Mouse (Mus musculus): ENCODE data around the gene Polr3gl. TPM values are rescaled to one million over a fixed set of nuclear protein-coding genes. Genes with fewer than 3 reads are reported as not detected.

Polr3gl gene
- total RNA-seq (2014; rRNA removed), result 5.7 and 8.2 TPM in 2 replicates
- 7.0 and 7.7 TPM in 2 replicates for polyA plus RNA-seq (2012; rRNA removed)

GRCm38 (mm10) chr3:96593790-96594560, at the start of gene Polr3gl:
Polr3gl (minus strand) TSS chr3:96594181.
- Histone ChIP-seq H3K4me1 (ENCODE audit: control insufficient read depth, insufficient read depth, low read length) (0 out of 2 replicates have a peak, but pooled peaks cover 1% of the 10 kb centered on the region), H3K79me2 (ENCODE audit: control insufficient read depth, insufficient read depth, low read length) (no peaks in the 10 kb centered on the region; the same call in 1 of the 2 replicates), H3K9ac (ENCODE audit: low read depth, low read length) (peak within 1 kb of the TSS; percentile 57), H3K36me3 (ENCODE audit: control insufficient read depth, insufficient read depth, low read length) (no peaks in the 10 kb centered on the region), H3K27ac (replicated peaks; ENCODE audit: insufficient read depth, low read depth, low read length) (peak within 1 kb of the TSS; percentile 89), H3K27me3 (ENCODE audit: control insufficient read depth, insufficient read depth, low read length) (no peaks in the 10 kb centered on the region; the same call in 1 of the 2 replicates), H3K4me3 (ENCODE audit: insufficient read depth, low read depth, low read length) (peak within 1 kb of the TSS; percentile 59)
- under 1% methylated on average over 38 of the region's 38 CpGs for WGBS
- TF ChIP-seq POLR2A (IDR thresholded peaks at IDR 0.05; ENCODE audit: extremely low read depth, insufficient read depth, low read length), result peak; percentile 58
- TF ChIP-seq CTCF (IDR thresholded peaks at IDR 0.05; ENCODE audit: low read depth, low read length), result peak; percentile 28; the same call in 1 of the 2 replicates
- DNase-seq (ENCODE audit: extremely low read depth, low read depth, low spot score), result peak; percentile 94

GRCm38 (mm10) chr3:96639219-96639618, 45.2 kb upstream of the Polr3gl start:
- no peak overlapping the region for H3K9ac ChIP-seq (ENCODE audit: low read depth, low read length)
- H3K36me3 ChIP-seq (ENCODE audit: control insufficient read depth, insufficient read depth, low read length), result peaks cover 15% of the 10 kb centered on the region; the same call in 1 of the 2 replicates
- H3K4me1 ChIP-seq (ENCODE audit: control insufficient read depth, insufficient read depth, low read length), result peaks cover 14% of the 10 kb centered on the region
- peak; percentile 59 for DNase-seq (ENCODE audit: extremely low read depth, low read depth, low spot score)
- WGBS, result 92% methylated on average over 1 of the region's 1 CpGs
- no peak overlapping the region for H3K27ac ChIP-seq (replicated peaks; ENCODE audit: insufficient read depth, low read depth, low read length)
- H3K79me2 ChIP-seq (ENCODE audit: control insufficient read depth, insufficient read depth, low read length), result peaks cover 4% of the 10 kb centered on the region; the same call in 1 of the 2 replicates
- TF ChIP-seq POLR2A (IDR thresholded peaks at IDR 0.05; ENCODE audit: extremely low read depth, insufficient read depth, low read length) (no peak), CTCF (IDR thresholded peaks at IDR 0.05; ENCODE audit: low read depth, low read length) (peak; percentile 69)
- H3K4me3 ChIP-seq (ENCODE audit: insufficient read depth, low read depth, low read length), result no peak overlapping the region
- H3K27me3 ChIP-seq (ENCODE audit: control insufficient read depth, insufficient read depth, low read length), result no peaks in the 10 kb centered on the region

GRCm38 (mm10) chr3:96636448-96636847, 42.5 kb upstream of the Polr3gl start:
- TF ChIP-seq POLR2A (IDR thresholded peaks at IDR 0.05; ENCODE audit: extremely low read depth, insufficient read depth, low read length) (no peak), CTCF (IDR thresholded peaks at IDR 0.05; ENCODE audit: low read depth, low read length) (no peak)

GRCm38 (mm10) chr3:96635906-96636305, 41.9 kb upstream of the Polr3gl start:
- Histone ChIP-seq H3K36me3 (ENCODE audit: control insufficient read depth, insufficient read depth, low read length) (peaks cover 20% of the 10 kb centered on the region; the same call in 1 of the 2 replicates), H3K27ac (replicated peaks; ENCODE audit: insufficient read depth, low read depth, low read length) (peak overlapping the region; percentile 50), H3K27me3 (ENCODE audit: control insufficient read depth, insufficient read depth, low read length) (no peaks in the 10 kb centered on the region), H3K79me2 (ENCODE audit: control insufficient read depth, insufficient read depth, low read length) (peaks cover 4% of the 10 kb centered on the region; the same call in 1 of the 2 replicates), H3K4me1 (ENCODE audit: control insufficient read depth, insufficient read depth, low read length) (peaks cover 14% of the 10 kb centered on the region), H3K9ac (ENCODE audit: low read depth, low read length) (peak overlapping the region; percentile 97), H3K4me3 (ENCODE audit: insufficient read depth, low read depth, low read length) (peak overlapping the region; percentile 96)
- TF ChIP-seq POLR2A (IDR thresholded peaks at IDR 0.05; ENCODE audit: extremely low read depth, insufficient read depth, low read length), result no peak
- TF ChIP-seq CTCF (IDR thresholded peaks at IDR 0.05; ENCODE audit: low read depth, low read length), result no peak
- 6% methylated on average over 15 of the region's 15 CpGs for WGBS
- no peak for DNase-seq (ENCODE audit: extremely low read depth, low read depth, low spot score)

More at GRCm38 (mm10) chr3:96636448-96636847, 42.5 kb upstream of the Polr3gl start:
- Histone ChIP-seq H3K27ac (replicated peaks; ENCODE audit: insufficient read depth, low read depth, low read length) (no peak overlapping the region), H3K4me3 (ENCODE audit: insufficient read depth, low read depth, low read length) (peak overlapping the region; percentile 0; the same call in 1 of the 2 replicates), H3K79me2 (ENCODE audit: control insufficient read depth, insufficient read depth, low read length) (peaks cover 4% of the 10 kb centered on the region; the same call in 1 of the 2 replicates), H3K27me3 (ENCODE audit: control insufficient read depth, insufficient read depth, low read length) (no peaks in the 10 kb centered on the region), H3K36me3 (ENCODE audit: control insufficient read depth, insufficient read depth, low read length) (peaks cover 18% of the 10 kb centered on the region; the same call in 1 of the 2 replicates), H3K4me1 (ENCODE audit: control insufficient read depth, insufficient read depth, low read length) (peaks cover 14% of the 10 kb centered on the region), H3K9ac (ENCODE audit: low read depth, low read length) (peak overlapping the region; percentile 97)
- 66% methylated on average over 11 of the region's 11 CpGs for whole genome bisulfite sequencing
- no peak for DNase-seq (ENCODE audit: extremely low read depth, low read depth, low spot score)

GRCm38 (mm10) chr3:96634928-96635879, 41.2 kb upstream of the Polr3gl start, which contains the start of the genes Pex11b and Gm42957:
Pex11b (plus strand) TSS chr3:96635376.
Gm42957 (plus strand) TSS chr3:96635474.
- Histone ChIP-seq H3K9ac (ENCODE audit: low read depth, low read length) (peak within 1 kb of the TSS; percentile 97), H3K79me2 (ENCODE audit: control insufficient read depth, insufficient read depth, low read length) (peaks cover 4% of the 10 kb centered on the region; the same call in 1 of the 2 replicates)
- WGBS, result 3% methylated on average over 60 of the region's 60 CpGs

More at GRCm38 (mm10) chr3:96634928-96635879, 41.2 kb upstream of the Polr3gl start, which contains the start of the genes Pex11b and Gm42957:
- Histone ChIP-seq H3K27ac (replicated peaks; ENCODE audit: insufficient read depth, low read depth, low read length) (peak within 1 kb of the TSS; percentile 92), H3K4me3 (ENCODE audit: insufficient read depth, low read depth, low read length) (peak within 1 kb of the TSS; percentile 96), H3K4me1 (ENCODE audit: control insufficient read depth, insufficient read depth, low read length) (peaks cover 14% of the 10 kb centered on the region), H3K36me3 (ENCODE audit: control insufficient read depth, insufficient read depth, low read length) (peaks cover 20% of the 10 kb centered on the region; the same call in 1 of the 2 replicates), H3K27me3 (ENCODE audit: control insufficient read depth, insufficient read depth, low read length) (no peaks in the 10 kb centered on the region)
- peak; percentile 78 for DNase-seq (ENCODE audit: extremely low read depth, low read depth, low spot score)
- TF ChIP-seq CTCF (IDR thresholded peaks at IDR 0.05; ENCODE audit: low read depth, low read length) (peak; percentile 45), POLR2A (IDR thresholded peaks at IDR 0.05; ENCODE audit: extremely low read depth, insufficient read depth, low read length) (peak; percentile 68; the same call in 1 of the 2 replicates)

Data from liver, adult 2 months (tissue).